Mouse (Mus musculus): ENCODE measurements around the gene Vcan.

The Vcan gene

DNA sequence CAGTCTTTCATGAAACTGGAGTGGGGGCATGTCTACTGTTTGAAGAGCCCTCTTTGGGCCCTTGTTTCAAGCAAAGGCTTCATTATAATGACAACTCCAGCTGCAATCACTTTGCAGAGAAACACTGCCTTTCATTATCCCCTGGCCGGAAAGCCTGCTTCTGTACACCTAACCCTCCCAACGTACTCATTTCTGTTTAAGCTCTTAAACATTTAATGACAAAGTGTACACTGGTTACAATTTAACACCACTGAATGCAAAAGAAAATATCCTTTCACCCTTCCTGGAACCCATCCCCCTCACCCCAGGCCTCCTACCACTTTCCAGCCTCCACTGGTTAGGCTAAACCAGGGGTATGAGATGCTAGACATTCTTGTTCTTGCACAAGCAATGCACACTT is 15.8 kb downstream of the Vcan start:
- no peak for DNase-seq (ENCODE audit: low spot score in 2 of 2)

DNA sequence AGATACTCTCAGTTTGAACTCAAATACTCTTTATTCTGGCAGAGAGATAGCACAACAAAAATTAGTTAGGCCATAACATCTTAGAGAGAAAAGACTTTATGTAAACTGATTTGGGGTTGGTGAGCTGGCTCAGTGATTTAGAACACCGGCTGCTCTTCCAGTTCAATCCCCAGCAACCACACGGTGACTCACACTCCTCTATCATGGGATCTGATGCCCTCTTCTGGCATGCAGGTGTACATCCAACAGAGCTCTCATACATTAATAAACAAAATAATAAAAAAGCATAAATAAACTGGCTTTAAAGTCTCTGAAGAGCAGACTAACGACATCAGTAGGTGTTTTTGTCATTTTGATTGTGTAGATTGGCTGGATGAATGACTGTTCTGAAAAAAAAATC is 21.8 kb downstream of the Vcan start:
- DNase-seq (ENCODE audit: low spot score in 2 of 2): no peak

- DNase-seq (ENCODE audit: low spot score in 2 of 2): no peak
Measured at GRCm38 (mm10) chr13:89709497-89710201, 32.7 kb downstream of the Vcan start.

DNA sequence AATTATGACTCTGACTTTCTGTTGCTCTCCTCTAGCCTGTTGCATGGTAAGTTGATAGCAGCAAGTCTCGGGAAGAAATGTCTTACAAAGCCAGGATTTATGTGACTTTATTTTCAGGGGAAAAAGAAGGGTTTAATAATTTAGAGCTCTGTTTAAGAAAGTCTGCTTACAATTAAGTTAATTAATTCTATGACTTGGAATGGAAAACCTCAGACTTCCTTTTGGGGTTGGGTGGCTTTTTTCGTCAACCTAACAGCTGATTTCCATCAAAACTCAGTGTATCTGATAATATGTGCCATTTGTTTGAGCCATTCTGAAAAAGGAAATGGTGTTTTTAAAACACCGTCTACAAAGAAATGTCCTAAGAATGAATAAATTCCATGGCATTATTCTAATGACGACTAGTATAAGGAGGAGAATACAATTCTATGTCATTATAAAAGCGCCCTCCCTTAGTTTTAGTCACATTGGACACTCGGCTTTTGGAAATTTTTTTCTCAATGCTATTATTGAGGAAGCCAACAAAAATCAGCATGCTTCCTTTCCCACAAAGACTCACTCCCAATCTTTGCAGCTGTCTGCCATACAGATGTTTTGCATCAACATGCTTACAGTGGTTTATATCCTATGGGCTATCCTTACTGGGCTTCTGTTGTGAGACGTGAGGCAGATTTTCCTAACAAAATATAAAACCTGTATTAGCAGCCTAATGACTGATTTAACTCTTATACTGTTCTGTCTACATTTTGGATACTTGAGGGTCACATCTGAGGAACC is 34.0 kb downstream of the Vcan start:
- no peak for DNase-seq (ENCODE audit: low spot score in 2 of 2)

GRCm38 (mm10) chr13:89702395-89702794 is 39.9 kb downstream of the Vcan start:
- no peak for DNase-seq (ENCODE audit: low spot score in 2 of 2)

- DNase-seq (ENCODE audit: low spot score in 2 of 2): no peak
Measured at GRCm38 (mm10) chr13:89699998-89700555, 42.2 kb downstream of the Vcan start.

GRCm38 (mm10) chr13:89692597-89692996 is 49.7 kb downstream of the Vcan start:
- no peak for DNase-seq (ENCODE audit: low spot score in 2 of 2)

GRCm38 (mm10) chr13:89683490-89683889 is 58.8 kb downstream of the Vcan start:
- no peak for DNase-seq (ENCODE audit: low spot score in 2 of 2)

DNA sequence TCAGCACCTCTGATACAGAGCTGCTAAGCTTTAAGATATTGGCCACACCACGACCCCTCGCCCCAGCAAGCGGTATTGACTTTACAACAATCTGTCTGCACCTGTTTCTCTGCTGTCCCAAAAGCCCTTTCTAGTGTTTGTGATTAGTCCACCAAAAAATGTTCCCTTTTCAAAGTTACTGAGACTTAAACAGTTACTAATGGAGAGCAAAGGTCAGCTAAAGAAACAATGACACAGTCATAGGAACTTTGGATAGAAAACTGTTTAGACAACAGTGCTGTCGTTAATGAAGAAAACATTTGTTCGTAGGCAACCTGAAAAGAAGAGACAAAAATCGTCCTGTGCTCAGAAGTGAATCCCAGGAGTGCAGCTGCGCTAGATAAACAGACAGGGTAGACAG is 60.1 kb downstream of the Vcan start:
- DNase-seq (ENCODE audit: low spot score in 2 of 2): no peak

DNA sequence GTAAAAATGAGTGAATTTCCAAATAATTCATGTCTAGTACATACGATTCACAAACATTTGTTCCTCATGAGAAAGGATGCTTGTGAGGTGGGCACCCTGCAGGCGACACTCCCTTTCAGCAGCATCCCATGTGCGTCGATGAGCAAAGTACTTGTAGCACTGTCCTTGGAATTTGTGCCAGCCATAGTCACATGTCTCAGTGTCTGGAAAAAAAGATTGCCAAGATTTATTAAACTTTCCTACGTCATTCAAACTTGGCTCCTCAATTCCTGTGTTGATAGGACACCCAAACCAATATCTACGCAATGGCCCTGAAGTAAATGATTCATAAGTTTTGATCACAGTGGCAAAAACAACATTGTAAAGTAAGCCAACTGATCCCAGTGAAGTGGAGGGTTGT is 62.6 kb downstream of the Vcan start:
- no peak for DNase-seq (ENCODE audit: low spot score in 2 of 2)

DNA sequence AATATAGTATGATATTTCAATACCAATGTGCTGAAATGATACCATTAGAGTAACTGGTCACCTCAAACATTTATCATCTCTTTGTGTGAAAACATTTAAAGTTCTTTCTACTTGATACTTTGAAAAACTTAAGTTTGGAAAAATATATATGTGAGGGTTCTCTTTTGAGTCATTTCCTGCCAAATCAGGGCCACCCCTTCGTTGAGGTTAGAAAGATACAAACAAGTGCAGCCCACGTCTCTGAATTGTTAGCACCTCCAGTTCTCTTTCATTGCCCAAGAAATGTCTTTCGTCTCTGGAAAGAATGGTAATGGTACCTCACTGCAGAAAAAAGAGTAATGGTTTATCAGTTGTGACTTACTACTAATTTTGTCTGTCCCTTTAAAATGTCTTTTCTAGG is 71.8 kb downstream of the Vcan start:
- DNase-seq (ENCODE audit: low spot score in 2 of 2): no peak

- no peak for DNase-seq (ENCODE audit: low spot score in 2 of 2)
Measured at GRCm38 (mm10) chr13:89668981-89669880, 73.1 kb downstream of the Vcan start.

GRCm38 (mm10) chr13:89668069-89668468 is 74.2 kb downstream of the Vcan start:
- no peak for DNase-seq (ENCODE audit: low spot score in 2 of 2)

GRCm38 (mm10) chr13:89661688-89662087 is 80.6 kb downstream of the Vcan start:
- no peak for DNase-seq (ENCODE audit: low spot score in 2 of 2)

DNA sequence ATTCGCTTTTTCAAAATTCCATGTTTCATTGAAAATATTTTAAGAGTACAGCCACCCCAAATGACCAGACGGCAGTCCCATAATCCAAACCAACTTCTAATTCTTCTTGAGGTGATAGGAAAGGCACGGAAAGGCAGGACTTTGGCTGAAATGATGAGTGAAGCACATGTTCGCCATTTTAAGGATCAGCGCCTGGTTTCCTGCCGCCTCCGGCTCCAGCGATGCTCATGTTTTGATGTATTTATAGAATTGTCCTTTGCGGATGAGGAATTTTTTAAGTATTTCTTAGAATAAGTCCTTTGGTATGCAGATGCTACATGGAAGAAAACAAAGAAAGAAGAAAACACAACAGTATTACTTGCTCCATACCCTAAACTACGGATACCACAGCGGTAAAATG is 85.3 kb downstream of the Vcan start:
- no peak for DNase-seq (ENCODE audit: low spot score in 2 of 2)

DNA sequence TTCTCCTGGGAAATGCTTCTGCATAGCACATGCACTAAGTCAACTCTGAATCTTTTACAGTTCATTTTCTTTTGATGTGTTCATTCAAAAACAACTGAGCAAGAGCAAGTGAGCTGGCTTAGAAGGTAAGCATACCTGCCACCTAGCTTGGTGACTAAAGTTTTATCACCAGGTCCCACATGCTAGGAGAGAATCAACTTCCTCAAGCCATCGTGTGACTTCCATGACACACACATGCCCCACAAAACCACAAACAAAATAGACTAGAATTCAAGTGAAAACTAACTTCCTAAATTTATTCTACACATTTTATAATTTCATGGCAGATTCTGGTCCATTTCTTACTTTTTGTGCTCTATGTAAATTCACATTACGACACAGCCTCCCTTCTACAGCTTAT is 89.0 kb downstream of the Vcan start:
- no peak for DNase-seq (ENCODE audit: low spot score in 2 of 2)

GRCm38 (mm10) chr13:89652773-89653172 is 89.5 kb downstream of the Vcan start:
- DNase-seq (ENCODE audit: low spot score in 2 of 2): no peak

DNA sequence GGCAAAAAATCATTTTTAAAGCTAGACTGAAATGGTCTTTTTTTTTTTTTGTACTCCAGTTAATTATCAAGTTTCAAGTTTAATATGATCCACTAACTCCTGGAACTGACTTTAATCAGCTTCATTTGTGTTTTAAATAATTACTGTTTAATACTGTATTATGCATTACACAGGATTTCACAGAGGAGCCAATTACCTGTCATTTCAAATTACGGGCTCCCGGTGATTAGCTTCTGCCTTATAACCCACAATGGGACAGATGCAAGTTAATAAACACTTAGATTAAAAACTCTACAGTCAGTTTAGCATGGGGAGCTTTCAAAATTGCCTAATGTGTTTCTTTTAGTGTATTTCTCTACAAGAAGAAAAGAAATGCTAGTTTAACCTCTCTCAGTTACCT is 96.7 kb downstream of the Vcan start:
- DNase-seq (ENCODE audit: low spot score in 2 of 2): no peak

GRCm38 (mm10) chr13:89637012-89637411 is 105.3 kb downstream of the Vcan start:
- no peak for DNase-seq (ENCODE audit: low spot score in 2 of 2)

DNA sequence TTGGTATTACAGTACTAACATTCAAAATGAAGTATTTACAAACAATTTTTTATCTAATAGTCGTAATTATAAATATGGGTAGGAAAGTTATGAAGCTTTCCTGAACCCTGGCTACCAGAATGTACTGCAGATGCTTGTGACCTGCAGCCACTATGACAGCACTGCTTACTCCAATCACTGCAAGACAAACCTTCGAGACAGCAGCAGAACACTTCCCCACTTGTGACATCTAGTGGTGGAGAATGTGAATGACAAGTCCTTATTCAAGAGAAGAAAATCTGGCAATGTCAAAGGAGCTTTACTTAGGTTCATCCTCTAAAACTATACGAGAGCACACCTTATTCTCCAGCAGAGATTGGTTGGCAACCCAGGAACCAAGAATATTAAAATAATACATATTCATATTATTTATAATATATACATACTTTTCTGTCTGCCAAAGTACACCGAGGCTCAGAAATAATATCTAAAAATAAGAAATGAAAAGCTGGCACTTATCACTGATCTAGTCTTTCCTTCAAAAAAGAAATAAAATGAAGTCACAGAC is 108.1 kb downstream of the Vcan start:
- no peak for DNase-seq (ENCODE audit: low spot score in 2 of 2)

DNA sequence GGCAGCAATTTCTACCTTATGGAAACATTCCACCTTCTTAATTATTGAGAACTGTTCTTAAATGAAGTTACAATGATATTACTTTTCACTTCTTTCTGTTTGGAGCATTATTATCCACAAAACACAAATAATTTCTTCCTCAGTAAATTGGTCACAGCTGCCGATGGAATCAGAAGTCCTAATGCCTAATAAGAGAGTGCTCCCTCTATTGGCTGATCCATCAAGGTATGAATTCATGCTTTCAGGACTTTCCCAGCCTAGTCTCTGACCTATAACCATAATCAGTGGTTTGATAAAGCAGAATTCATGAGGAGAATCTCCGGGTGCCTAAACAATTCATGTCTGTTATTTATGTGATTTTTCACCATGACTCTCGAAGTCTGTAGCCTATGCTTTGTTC is 123.2 kb downstream of the Vcan start:
- DNase-seq (ENCODE audit: low spot score in 2 of 2): no peak

GRCm38 (mm10) chr13:89607399-89607798 is 134.9 kb downstream of the Vcan start:
- no peak for DNase-seq (ENCODE audit: low spot score in 2 of 2)
